Mouse (Mus musculus) gonadal fat pad, adult 2 months (tissue): ENCODE data around the gene Cep57. TPM values are rescaled to one million over a fixed set of nuclear protein-coding genes. Genes with fewer than 3 reads are reported as not detected.
"Not testable (repeated sequence)": the region's sequence is repeated elsewhere in the genome, so short reads cannot be mapped to it uniquely, and the experiment has no call there.

Source experiments
- DNase-seq: peaks from one replicate; pipeline ENCODE4 v3.0.0-alpha.2; 2012; ENCODE audit warnings: low read depth
- polyA plus RNA-seq: library from polyadenylated mRNA; depleted of rRNA; stranded (reverse); fragments of >200 nt; gene quantifications from 2 replicates; pipeline ENCODE4 v1.2.3, GENCODE M21; 2012; rRNA removed

Gene Cep57
- polyA plus RNA-seq, 1 experiment, result 10.4 TPM

DNA sequence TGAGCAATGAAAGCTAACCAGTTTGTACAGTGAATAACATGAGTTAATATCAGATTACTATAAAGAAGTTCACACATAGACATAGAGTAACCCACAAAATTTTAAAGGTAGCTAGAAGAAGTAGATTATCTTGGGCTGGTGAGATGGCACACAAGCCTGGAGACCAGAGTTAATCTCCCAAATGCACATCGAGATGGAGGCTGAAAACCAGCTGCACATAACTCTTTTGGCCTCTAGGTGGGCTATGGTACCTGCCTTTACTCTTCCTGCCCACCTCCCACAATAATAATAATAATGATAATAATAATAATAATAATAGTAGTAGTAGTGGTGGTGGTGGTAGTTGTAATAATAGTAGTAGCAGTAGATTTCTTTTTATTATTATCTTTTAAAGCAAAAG lies 32.6 kb downstream of the Cep57 start:
- no peak for DNase-seq

DNA sequence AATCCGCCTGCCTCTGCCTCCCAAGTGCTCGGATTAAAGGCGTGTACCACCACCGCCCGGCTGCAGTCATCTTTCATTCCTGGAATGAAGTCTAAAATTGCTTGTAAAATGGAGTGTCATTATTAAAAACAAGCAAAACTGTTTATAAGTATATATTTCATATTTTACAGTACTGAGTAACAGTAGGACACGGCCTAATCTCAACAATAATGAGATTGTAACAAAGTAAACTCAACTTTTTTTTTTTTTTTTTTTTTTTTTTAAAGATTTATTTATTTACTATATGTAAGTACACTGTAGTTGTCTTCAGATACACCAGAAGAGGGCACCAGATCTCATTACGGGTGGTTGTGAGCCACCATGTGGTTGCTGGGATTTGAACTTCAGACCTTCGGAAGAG lies 36.0 kb downstream of the Cep57 start:
- DNase-seq, result not testable (repeated sequence)

DNA sequence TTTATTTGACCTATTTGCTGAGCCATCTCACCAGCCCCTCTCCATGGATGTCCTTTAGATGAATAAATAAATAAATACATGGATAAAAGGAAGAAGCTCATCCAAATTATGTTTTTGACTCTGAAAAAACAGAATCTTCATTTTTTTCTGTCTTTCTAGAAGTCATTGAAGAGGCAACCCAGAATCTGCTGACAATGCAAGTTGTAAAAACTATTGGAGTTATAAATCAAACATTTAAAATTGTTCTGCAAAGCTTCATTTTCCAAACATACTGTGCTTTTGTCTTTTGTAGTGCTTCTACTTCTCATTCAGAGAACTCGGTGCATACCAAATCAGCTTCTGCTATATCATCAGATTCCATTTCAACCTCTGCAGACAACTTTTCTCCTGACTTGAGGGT lies 44.9 kb downstream of the Cep57 start:
- no peak for DNase-seq

DNA sequence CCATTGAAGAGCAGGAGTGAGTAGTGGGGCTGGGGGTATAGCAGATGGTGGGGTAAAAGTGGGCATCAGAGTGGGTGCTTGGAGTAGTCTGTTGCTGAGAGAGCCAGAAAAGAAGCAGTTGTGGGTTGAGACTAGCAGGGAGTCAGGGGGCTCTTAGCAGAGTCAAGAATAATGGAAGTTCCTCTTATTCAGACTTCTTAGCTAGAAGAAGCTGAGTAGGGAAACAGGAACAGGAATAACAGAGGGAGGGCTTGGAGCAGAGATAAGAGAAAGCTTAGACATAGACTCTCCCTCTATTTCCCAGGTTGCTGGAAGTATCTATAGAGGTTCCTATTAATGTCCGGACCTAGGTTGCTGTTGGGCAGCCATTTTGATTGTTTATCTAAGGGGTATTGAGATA lies 52.2 kb downstream of the Cep57 start:
- no peak for DNase-seq

DNA sequence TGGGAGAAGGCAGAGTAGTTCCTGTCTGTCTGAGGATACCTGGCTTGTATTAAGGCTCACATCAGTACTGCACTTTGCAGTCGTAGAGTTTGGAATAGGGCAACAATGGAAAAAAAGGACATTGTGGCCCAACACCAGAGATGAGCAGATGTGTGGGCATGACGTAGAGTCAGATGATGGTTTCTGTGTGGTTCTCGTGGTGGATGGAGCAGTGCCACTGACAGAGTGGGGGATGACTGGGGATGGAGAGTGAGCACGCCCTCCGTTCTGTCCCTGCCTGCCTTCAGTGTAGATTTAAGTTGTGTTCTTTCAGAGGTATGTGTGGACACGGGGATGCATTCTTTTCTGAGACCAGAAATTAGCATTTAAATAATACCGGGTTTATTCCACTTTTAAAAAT lies 60.3 kb downstream of the Cep57 start:
- DNase-seq, result no peak

DNA sequence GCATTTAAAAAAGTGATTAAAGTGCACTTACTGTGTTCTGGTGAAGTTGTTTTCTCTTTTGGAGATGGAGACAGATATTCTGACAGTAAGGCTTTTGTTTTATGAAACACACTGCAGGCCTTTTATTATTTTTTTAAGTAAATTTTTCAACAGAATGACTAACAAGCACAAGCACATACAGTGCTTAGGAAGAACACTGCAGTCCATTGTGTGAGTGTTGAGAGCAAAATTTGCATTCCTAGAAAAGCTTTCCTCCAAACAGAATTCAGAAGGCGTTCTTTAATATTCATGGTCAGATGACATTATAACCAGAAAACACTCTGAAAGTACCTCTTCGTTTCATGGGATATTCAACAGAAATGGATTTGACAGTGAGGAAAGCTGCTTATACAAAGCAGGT lies 61.3 kb downstream of the Cep57 start:
- no peak for DNase-seq

DNA sequence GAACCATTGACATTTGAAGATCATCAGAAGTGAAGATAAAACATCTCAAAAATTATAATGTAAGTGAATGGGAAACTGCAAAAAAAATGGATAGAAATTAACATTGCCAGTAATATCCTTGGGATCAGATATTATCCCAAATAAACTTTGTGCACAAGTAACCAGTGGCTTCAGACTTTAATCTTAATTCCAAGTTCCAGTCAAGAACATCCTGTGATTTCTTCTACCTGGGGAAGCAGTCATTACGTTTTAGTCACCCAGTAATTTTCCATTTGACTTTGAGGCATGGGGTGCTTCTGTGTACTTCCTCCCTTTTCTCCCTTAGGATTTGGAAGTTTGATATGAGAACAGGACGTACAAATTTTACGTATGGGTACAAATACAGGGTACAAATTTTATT lies 66.5 kb downstream of the Cep57 start:
- no peak for DNase-seq

Other genes starting within 250 kb of the Cep57 start
- gene Mtmr2, start 78.7 kb downstream of the Cep57 start, polyA plus RNA-seq, result 17.4 and 20.5 TPM in 2 replicates
- 7.0 and 7.7 TPM in 2 replicates for gene Fam76b, start 609 bp upstream of the Cep57 start, polyA plus RNA-seq